Mouse (Mus musculus) heart, embryonic 10.5 days (tissue): ENCODE data around the gene Rab8a. TPM values are rescaled to one million over a fixed set of nuclear protein-coding genes. Genes with fewer than 3 reads are reported as not detected.
A peak's percentile ranks its signal among the peaks of the same experiment; 100 is the strongest.

Experiments used
- DNase-seq: peaks from one replicate; pipeline ENCODE4 v3.0.0-alpha.2; 2017; ENCODE audit warnings: low spot score
- H3K27ac ChIP-seq: fragments of 300-500 bp; sonication (generic); 2 replicates; pipeline ENCODE4 v1.5.1; 2016; ENCODE audit warnings: mild to moderate bottlenecking
- H3K27me3 ChIP-seq: fragments of 300-500 bp; sonication (generic); 2 replicates; pipeline ENCODE4 v1.6.1; 2016; ENCODE audit warnings: mild to moderate bottlenecking; ENCODE audit not compliant: poor library complexity, insufficient read depth, severe bottlenecking
- H3K36me3 ChIP-seq: fragments of 300-500 bp; sonication (generic); 2 replicates; pipeline ENCODE4 v1.6.1; 2016; ENCODE audit warnings: mild to moderate bottlenecking, moderate library complexity
- H3K4me1 ChIP-seq: fragments of 300-500 bp; sonication (generic); 2 replicates; pipeline ENCODE4 v1.6.1; 2016; ENCODE audit warnings: mild to moderate bottlenecking
- H3K4me3 ChIP-seq: fragments of 300-500 bp; sonication (generic); 2 replicates; pipeline ENCODE4 v1.5.1; 2016; ENCODE audit warnings: mild to moderate bottlenecking, moderate library complexity
- H3K9me3 ChIP-seq: fragments of 300-500 bp; sonication (generic); 2 replicates; pipeline ENCODE4 v1.6.1; 2016; ENCODE audit warnings: mild to moderate bottlenecking, moderate library complexity
- WGBS: fragments of 180-500 bp; shearing (Covaris S2); methylation state at CpG from one replicate; pipeline ENCODE4 v1.1.7; 2016; 5-methylcytosine and 5-hydroxymethylcytosine counted together
- polyA plus RNA-seq: library from polyadenylated mRNA; unstranded; fragments of >200 nt; fragmentation: Nextera tagmentation; extraction: Ambion mirVana; gene quantifications from 2 replicates; pipeline ENCODE4 v1.2.1, GENCODE M21; 2016

Rab8a gene
- polyA plus RNA-seq, 1 experiment from 2014 or later, result 104 TPM

DNA sequence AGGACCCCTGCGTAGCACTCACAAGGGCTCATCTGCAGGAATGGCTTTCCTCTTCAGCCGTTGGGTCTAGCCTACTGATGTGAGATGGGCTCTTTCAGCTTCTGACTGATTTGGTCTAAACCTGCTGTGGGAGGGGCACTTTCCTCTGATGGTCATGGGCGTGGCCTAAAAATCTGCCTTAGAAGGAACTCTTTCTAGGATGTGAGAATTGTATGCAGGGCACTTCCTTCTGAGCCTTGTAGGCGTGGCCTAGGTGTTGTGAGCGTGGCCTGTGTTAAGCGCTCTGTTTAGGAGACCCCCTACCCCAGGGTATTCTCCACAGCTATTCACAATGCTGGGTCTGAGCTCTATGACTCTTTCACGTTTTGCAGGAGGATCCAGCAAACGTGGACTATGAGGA is 37.0 kb downstream of the Rab8a start:
- Histone ChIP-seq H3K36me3 (no peaks in the 10 kb centered on the region), H3K4me1 (no peaks in the 10 kb centered on the region), H3K27me3 (no peaks in the 10 kb centered on the region), H3K9me3 (peaks cover 11% of the 10 kb centered on the region), H3K4me3 (no peak overlapping the region), H3K27ac (no peak overlapping the region)
- DNase-seq, result no peak
- 49% methylated on average over 8 of the region's 8 CpGs for WGBS

DNA sequence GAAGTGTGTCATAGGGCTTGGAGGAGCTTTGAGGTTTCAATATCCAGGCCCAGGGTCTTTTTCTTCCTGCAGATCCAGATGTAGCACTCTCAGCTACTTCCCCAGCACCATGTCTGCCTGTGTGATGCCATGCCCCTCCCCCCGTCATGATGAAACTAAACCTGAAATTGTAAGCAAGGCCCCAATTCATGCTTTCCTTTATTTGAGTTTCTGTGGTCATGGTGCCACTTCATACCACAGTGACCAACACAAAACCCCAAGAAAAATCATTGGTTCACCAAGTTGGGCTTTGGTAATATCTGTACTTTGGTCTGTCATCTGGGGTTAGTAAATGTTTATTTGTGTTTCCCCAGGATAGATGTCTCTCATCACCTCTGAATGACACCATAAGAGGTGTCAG is 47.6 kb downstream of the Rab8a start:
- Histone ChIP-seq H3K4me1 (no peaks in the 10 kb centered on the region), H3K4me3 (no peak overlapping the region), H3K27me3 (no peaks in the 10 kb centered on the region), H3K9me3 (peaks cover 7% of the 10 kb centered on the region; the same call in 1 of the 2 replicates), H3K27ac (no peak overlapping the region), H3K36me3 (no peaks in the 10 kb centered on the region)
- 59% methylated on average over 1 of the region's 1 CpGs for WGBS
- DNase-seq, result no peak

DNA sequence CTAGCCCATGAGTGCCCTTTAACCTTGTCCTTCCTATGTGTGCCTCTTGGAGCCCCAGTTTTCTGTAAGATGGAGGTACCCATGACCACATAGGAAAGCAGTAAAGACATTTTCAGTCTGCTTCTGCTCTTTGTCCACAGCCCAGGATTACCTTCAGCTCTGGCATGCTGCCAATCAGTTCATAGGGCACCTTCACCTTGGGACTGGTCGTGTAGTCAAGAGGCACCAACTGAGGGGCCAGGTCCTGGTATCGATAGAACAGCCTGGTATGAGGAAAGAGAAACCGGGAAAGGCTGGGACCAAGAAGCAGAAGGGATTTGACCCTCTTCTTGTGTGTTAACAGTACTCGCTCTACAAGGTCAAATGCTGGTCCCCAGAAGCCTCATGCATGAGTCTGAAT is 49.2 kb downstream of the Rab8a start:
- Histone ChIP-seq H3K27me3 (no peaks in the 10 kb centered on the region), H3K36me3 (no peaks in the 10 kb centered on the region), H3K9me3 (no peaks in the 10 kb centered on the region), H3K4me1 (no peaks in the 10 kb centered on the region), H3K4me3 (no peak overlapping the region), H3K27ac (no peak overlapping the region)
- DNase-seq, result no peak
- 72% methylated on average over 4 of the region's 4 CpGs for WGBS

DNA sequence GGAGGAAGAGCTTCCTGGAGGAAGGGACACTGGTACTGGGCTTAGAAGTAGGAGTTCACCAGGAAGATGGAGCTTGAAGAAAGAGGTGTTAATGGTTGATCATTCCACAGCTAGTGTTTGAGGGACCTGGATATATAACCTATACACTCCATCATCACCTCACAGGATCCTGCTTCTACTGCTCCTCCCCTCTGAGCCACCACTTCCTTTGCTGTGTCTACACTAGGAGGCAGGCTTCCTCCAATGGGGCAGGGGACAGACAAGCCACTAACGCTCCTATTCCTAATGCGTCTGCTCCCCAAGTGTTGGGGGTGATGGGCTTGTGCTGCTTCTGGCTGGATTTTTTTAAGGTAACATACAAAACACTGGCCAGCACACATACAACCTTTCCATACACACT is 49.7 kb downstream of the Rab8a start:
- DNase-seq, result no peak
- peaks cover under 1% of the 10 kb centered on the region; the same call in 1 of the 2 replicates for H3K27me3 ChIP-seq
- no peak overlapping the region for H3K4me3 ChIP-seq
- no peaks in the 10 kb centered on the region for H3K36me3 ChIP-seq
- H3K9me3 ChIP-seq, result no peaks in the 10 kb centered on the region
- H3K4me1 ChIP-seq, result no peaks in the 10 kb centered on the region
- no peak overlapping the region for H3K27ac ChIP-seq
- 58% methylated on average over 2 of the region's 2 CpGs for WGBS

DNA sequence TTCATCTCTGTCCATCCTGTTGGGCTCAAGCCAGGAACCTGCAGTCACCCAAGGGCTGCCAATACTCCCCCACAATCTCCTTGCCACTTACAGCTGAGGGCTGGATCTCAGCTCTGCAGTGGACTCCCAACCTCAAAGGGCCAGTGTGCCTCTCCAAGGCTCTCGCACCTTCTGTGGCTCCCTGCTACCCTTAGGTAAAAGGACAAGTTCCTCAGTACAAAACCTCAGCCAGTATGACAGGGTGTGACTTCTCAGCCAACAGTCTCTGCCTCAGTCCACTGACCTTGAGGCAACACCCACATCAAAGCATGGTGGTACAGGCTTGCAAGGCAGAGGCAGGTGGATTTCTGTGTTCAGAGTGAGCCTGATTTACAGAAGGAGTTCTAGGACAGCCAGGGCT is 50.8 kb downstream of the Rab8a start:
- WGBS, result 76% methylated on average over 1 of the region's 1 CpGs

DNA sequence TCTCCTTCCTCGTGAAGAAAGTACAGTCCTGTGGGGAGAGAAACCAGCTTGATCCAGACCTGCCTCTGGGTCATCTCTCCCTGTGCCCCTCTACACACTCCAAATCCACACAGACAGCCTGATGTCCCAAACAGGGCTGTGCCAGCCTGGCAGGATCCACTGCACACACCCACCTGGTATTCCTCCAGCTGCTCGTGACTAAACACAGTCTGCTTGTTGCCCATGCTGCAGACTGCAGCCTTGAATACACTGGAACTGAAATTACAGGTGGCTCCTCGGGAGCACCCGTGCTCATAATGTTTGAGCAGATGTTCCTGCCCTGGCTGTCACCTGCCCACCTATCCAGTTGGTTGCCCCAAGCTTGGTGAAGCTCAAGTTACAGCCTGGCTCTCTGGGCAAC is 51.8 kb downstream of the Rab8a start, which contains the start of gene Cib3:
Cib3 (minus strand) TSS at position 87 of the 400 bp plus-strand sequence.
- Histone ChIP-seq H3K4me3 (no peak within 1 kb of the TSS), H3K27me3 (peaks cover 12% of the 10 kb centered on the region; the same call in 1 of the 2 replicates), H3K4me1 (no peaks in the 10 kb centered on the region), H3K27ac (no peak within 1 kb of the TSS), H3K36me3 (no peaks in the 10 kb centered on the region), H3K9me3 (no peaks in the 10 kb centered on the region)
- DNase-seq, result no peak
- WGBS, result 62% methylated on average over 4 of the region's 4 CpGs

More for the DNA sequence above, 50.8 kb downstream of the Rab8a start:
- H3K9me3 ChIP-seq, result no peaks in the 10 kb centered on the region
- peaks cover 11% of the 10 kb centered on the region; the same call in 1 of the 2 replicates for H3K27me3 ChIP-seq
- H3K27ac ChIP-seq, result no peak overlapping the region
- no peak for DNase-seq
- H3K4me1 ChIP-seq, result no peaks in the 10 kb centered on the region
- no peak overlapping the region for H3K4me3 ChIP-seq
- H3K36me3 ChIP-seq, result no peaks in the 10 kb centered on the region

DNA sequence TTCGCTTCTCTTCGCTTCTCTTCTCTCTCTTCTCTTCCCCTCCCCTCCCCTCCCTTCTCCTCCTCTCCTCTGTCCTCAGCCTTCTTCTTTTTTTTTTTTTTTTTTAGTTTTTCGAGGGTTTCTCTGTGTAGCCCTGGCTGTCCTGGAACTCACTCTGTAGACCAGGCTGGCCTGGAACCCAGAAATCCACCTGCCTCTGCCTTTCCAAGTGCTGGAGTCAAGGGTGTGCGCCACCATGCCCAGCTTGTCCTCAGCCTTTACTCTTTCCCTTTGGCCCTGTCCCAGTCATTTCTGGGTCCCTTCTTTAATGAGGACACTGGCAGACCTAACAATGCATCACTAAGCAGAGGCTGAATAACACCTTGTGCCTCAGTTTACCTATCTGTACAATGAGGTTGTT is 52.5 kb downstream of the Rab8a start, which contains the start of gene Gm11034:
Gm11034 (minus strand) TSS at position 101 of the 400 bp plus-strand sequence.
- Histone ChIP-seq H3K4me3 (no peak within 1 kb of the TSS), H3K9me3 (no peaks in the 10 kb centered on the region), H3K36me3 (no peaks in the 10 kb centered on the region), H3K27ac (no peak within 1 kb of the TSS), H3K27me3 (peaks cover 12% of the 10 kb centered on the region; the same call in 1 of the 2 replicates), H3K4me1 (no peaks in the 10 kb centered on the region)
- 81% methylated on average over 4 of the region's 4 CpGs for WGBS
- DNase-seq, result no peak

DNA sequence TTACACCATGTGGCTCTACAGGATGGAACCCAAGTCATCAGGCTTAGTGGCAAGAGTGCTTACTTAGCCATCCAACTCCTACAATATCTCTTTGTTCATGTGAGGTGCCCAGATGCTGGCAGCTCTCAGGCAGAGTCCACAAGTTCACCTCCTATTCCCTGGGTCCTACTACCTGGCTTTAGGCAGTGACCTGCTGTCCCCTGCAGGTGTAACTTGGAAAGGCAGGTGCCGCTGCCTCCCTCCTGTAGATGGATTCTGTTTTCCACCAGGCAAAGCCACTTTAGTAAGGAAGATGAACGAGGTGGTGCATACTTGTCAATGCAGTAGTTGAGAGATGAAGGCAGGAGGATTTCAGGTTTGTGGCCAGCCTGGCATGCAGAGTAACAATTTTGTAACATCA is 54.1 kb downstream of the Rab8a start:
- Histone ChIP-seq H3K4me1 (no peaks in the 10 kb centered on the region), H3K36me3 (no peaks in the 10 kb centered on the region), H3K27me3 (peaks cover 12% of the 10 kb centered on the region; the same call in 1 of the 2 replicates), H3K4me3 (no peak overlapping the region), H3K27ac (no peak overlapping the region), H3K9me3 (no peaks in the 10 kb centered on the region)
- DNase-seq, result no peak
- 30% methylated on average over 2 of the region's 2 CpGs for WGBS

DNA sequence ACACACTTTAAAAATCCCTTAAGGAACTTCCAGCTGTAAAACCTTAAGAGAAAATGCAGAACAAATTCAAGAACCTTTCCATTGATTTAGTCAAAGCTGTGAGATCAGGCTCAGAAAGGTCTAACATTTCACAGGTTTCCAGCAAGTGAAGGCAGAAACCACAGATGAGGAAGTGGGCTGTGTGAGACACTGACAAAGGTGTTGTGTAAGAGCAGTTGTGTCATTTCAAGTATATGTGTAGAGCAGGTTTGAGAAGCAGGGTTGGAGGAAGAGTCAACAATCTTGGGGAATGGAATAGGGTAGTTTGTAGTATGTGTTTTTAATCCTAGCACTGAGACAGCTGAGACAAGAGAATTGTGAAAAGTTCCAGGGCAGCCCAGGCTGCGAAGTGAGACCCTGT is 54.9 kb downstream of the Rab8a start:
- Histone ChIP-seq H3K36me3 (0 out of 2 replicates have a peak, but pooled peaks cover 3% of the 10 kb centered on the region), H3K27ac (no peak overlapping the region), H3K9me3 (no peaks in the 10 kb centered on the region), H3K4me1 (peaks cover 7% of the 10 kb centered on the region), H3K4me3 (no peak overlapping the region), H3K27me3 (peaks cover 12% of the 10 kb centered on the region; the same call in 1 of the 2 replicates)
- 42% methylated on average over 1 of the region's 1 CpGs for WGBS
- DNase-seq, result no peak

DNA sequence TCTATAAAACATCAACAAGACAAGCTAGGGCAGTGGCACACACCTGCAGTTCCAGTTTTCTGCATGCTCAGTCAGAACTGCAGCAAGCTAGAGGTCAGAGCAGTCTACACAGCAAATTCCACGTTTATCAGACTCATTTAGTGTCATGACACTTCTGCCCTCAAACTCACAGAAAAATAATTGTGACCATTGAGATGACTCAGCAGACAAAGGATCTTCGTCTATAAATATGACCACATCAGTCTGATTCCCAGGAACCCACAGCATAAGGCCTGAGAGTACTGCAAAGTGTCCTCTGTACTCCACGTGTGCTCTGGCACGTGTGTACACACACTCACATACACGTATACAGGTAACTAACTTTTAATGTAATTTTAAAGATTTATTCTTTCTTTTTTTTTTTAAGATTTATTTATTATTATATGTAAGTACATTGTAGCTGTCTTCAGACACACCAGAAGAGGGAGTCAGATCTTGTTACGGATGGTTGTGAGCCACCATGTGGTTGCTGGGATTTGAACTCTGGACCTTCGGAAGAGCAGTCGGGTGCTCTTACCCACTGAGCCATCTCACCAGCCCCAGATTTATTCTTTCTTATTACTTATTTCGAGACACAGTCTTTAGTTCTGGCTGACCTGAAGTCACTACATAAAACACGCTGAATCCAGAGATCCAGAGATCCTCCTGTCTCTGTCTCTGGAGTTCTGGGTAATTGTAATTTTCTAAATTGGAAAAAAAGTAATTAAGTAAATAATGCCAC is 58.0 kb downstream of the Rab8a start:
- Histone ChIP-seq H3K9me3 (no peaks in the 10 kb centered on the region), H3K4me3 (peak overlapping the region; percentile 79), H3K27me3 (peaks cover 12% of the 10 kb centered on the region; the same call in 1 of the 2 replicates), H3K36me3 (peaks cover 32% of the 10 kb centered on the region), H3K27ac (peak overlapping the region; percentile 91), H3K4me1 (peaks cover 14% of the 10 kb centered on the region)
- WGBS, result 77% methylated on average over 10 of the region's 10 CpGs
- no peak for DNase-seq

DNA sequence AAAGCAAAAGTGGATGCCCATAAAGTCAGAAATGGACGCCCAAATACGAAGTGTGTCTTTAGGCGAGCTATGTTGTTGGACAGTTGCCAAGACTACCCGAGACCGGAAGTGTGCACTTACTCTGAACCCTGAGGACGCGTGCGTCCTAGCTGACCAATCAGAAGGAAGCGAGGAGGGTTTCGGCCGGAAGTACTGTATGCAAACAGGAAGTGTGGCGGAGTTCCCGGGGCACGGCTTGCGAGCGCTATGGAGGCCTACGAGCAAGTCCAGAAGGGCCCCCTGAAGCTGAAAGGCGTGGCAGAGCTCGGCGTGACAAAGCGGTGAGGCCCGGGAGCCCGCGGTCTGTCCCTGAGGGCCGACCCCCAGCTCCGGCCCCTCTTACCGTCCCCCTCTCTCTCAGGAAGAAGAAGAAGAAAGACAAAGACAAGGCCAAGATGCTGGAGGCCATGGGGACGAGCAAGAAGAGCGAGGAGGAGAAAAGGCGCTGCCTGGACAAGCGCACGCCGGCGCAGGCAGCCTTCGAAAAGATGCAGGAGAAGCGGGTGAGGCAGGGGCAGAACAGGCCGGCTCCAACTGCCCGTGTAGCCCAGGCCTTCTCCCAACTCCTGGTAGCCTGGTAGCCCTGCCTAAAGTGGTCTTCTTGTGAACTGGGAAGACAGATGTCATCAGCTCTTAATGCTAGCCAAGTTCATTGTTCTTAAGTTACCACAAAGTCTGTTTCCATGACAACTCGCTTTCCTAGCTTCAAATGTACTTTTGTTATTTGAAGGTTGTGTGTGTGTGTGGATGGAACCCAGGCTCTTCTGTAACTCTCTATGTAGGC is 58.8 kb downstream of the Rab8a start, which contains the start of gene Fam32a:
Fam32a (plus strand) TSS at position 190 of the 823 bp plus-strand sequence.
- peaks cover 14% of the 10 kb centered on the region for H3K4me1 ChIP-seq
- DNase-seq, result peak; percentile 97
- 12% methylated on average over 39 of the region's 39 CpGs for WGBS
- peaks cover 12% of the 10 kb centered on the region; the same call in 1 of the 2 replicates for H3K27me3 ChIP-seq
- peaks cover 35% of the 10 kb centered on the region for H3K36me3 ChIP-seq
- peak within 1 kb of the TSS; percentile 79 for H3K4me3 ChIP-seq
- no peaks in the 10 kb centered on the region for H3K9me3 ChIP-seq
- H3K27ac ChIP-seq, result peak within 1 kb of the TSS; percentile 91

DNA sequence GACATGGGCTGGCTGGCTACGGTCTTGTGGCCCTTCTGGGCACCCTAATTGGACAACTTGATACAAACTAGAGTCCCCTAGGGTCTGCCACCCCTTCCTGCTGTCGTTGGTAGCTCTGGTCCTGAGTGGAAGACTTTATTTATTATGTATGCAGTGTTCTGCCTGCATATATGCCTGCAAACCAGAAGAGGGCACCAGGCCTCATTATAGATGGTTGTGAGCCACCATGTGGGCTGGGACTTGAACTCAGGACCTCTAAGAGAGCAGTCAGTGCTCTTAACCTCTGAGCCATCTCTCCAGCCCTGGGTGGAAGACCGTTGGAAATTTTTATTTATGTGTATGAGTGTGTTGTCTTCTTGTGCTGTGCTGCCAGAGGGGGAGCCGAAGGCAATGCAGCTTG is 59.8 kb downstream of the Rab8a start:
- Histone ChIP-seq H3K4me3 (peak overlapping the region; percentile 79), H3K36me3 (peaks cover 35% of the 10 kb centered on the region), H3K9me3 (no peaks in the 10 kb centered on the region), H3K27me3 (peaks cover 12% of the 10 kb centered on the region; the same call in 1 of the 2 replicates), H3K27ac (no peak overlapping the region), H3K4me1 (peaks cover 14% of the 10 kb centered on the region)
- WGBS, result 89% methylated on average over 4 of the region's 4 CpGs
- no peak for DNase-seq

DNA sequence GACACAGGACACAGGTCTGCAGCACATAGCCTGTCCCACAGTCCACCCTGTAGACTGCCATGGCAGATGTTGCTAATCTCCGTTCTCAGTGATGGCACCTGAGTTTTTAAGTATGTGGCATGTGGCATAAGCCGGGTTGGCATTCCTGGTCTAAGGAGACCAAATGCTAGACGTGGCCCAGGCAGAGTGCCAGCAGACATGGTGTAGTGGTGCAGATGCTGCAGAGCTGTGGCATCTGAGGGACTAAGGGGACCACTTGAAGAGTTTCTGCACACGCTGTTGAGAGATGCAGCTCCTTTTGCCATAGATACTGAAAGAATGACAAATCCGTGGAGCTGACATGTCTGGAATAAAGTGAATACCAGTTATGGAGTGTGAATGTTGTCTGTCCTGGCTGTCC is 61.7 kb downstream of the Rab8a start:
- Histone ChIP-seq H3K27me3 (no peaks in the 10 kb centered on the region), H3K4me3 (no peak overlapping the region), H3K4me1 (peaks cover 14% of the 10 kb centered on the region), H3K27ac (no peak overlapping the region), H3K9me3 (no peaks in the 10 kb centered on the region), H3K36me3 (peaks cover 35% of the 10 kb centered on the region)
- WGBS, result 89% methylated on average over 5 of the region's 5 CpGs
- DNase-seq, result no peak
